Mouse (Mus musculus) thymus, adult 2 months (tissue): Measurements from ENCODE around the gene Gm884.

Experiments
- CTCF ChIP-seq: fragments of 200-500 bp; IDR thresholded peaks from 2 replicates; pipeline ENCODE4 v1.5.1; 2012; ENCODE audit warnings: mild to moderate bottlenecking, control low read depth, low read length, moderate library complexity, borderline replicate concordance; ENCODE audit not compliant: control insufficient read depth, poor library complexity, insufficient read depth; ENCODE audit errors: extremely low read depth
- POLR2A ChIP-seq: fragments of 200-500 bp; IDR thresholded peaks from 2 replicates; pipeline ENCODE4 v1.6.1; 2012; ENCODE audit warnings: mild to moderate bottlenecking, low read length, control low read depth, moderate library complexity; ENCODE audit not compliant: control insufficient read depth, poor library complexity, insufficient read depth; ENCODE audit errors: extremely low read depth

DNA sequence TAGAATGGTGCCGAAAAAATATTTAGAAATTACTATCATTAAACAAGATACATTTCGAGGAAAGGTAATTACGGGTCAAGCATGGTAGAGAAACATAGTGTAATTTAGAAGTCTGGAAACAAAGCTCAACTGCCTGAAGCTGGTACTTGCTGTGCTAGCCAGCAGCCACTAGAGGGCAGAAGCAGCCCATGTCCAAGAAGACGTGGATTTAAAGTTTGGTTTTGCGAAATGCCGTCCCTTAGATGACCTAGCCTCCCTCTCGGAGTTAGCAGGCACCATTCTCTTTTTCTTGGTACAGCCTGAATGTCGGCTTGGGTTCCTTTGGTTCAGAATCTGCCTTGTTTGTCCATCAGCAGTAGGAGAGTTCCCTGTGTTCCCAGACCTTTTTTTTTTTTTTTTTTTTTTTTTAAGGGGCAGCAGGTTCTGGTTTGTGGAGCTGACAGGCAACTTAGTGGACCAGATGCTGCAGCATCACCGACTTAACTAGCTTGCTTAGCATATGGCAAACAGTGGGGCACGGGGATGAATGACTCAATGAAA is 18.5 kb upstream of the Gm884 start:
- TF ChIP-seq CTCF: peak; percentile 45; the same call in 1 of the 2 replicates
- TF ChIP-seq POLR2A: no peak
